Mouse (Mus musculus) testis, adult 2 months (tissue): ENCODE data around the gene Ptpn23. TPM values are rescaled to one million over a fixed set of nuclear protein-coding genes. Genes with fewer than 3 reads are reported as not detected.

Experiments
- H3K27ac ChIP-seq: fragments of 200-500 bp; 2 replicates; pipeline ENCODE4 v1.5.1; 2012; ENCODE audit warnings: low read depth, low read length; ENCODE audit not compliant: control insufficient read depth, insufficient read depth
- H3K27me3 ChIP-seq: fragments of 200-500 bp; 2 replicates; pipeline ENCODE4 v1.6.1; 2012; ENCODE audit warnings: mild to moderate bottlenecking, low read length, moderate library complexity; ENCODE audit not compliant: control insufficient read depth, insufficient read depth
- H3K36me3 ChIP-seq: fragments of 200-500 bp; 2 replicates; pipeline ENCODE4 v1.6.1; 2012; ENCODE audit warnings: mild to moderate bottlenecking, low read length; ENCODE audit not compliant: control insufficient read depth, insufficient read depth
- H3K4me1 ChIP-seq: fragments of 200-500 bp; 2 replicates; pipeline ENCODE4 v1.6.1; 2012; ENCODE audit warnings: low read length; ENCODE audit not compliant: control insufficient read depth, insufficient read depth
- H3K4me3 ChIP-seq: fragments of 200-500 bp; 2 replicates; pipeline ENCODE4 v1.5.1; 2012; ENCODE audit warnings: low read depth, mild to moderate bottlenecking, low read length, moderate library complexity, mixed read lengths; ENCODE audit not compliant: control insufficient read depth
- CTCF ChIP-seq: fragments of 200-500 bp; IDR thresholded peaks from 2 replicates; pipeline ENCODE4 v1.5.1; 2012; ENCODE audit warnings: low read depth, mild to moderate bottlenecking, inconsistent platforms, low read length, moderate library complexity; ENCODE audit not compliant: control insufficient read depth, insufficient read depth, insufficient replicate concordance
- POLR2A ChIP-seq: fragments of 200-500 bp; IDR thresholded peaks from 2 replicates; pipeline ENCODE4 v1.6.1; 2012; ENCODE audit warnings: low read depth, mild to moderate bottlenecking, inconsistent platforms, low read length, moderate library complexity; ENCODE audit not compliant: control insufficient read depth
- polyA plus RNA-seq: library from polyadenylated mRNA; depleted of rRNA; stranded (reverse); fragments of >200 nt; gene quantifications from 2 replicates; pipeline ENCODE4 v1.2.3, GENCODE M21; 2012; rRNA removed

The Ptpn23 gene
- polyA plus RNA-seq, 1 experiment = 32.3 TPM

DNA sequence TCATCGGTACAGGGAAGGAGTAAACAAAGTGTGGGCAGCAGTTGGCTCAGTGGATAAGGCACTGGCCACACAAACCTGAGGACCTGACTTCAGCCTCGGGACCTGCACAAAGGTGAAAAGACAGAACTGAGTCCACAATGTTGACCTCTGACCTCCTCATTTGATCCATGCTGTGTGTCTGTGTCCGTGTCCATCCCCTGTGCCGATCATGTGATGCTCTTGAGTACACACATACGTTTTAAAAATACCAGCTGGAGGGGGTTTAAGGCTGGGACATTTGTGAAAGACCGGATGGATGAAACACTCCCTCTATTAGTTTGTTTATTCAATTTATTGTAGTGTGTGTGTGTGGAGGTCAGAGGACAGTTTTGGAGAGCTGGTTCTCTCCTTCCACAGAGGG, 64.2 kb downstream of the Ptpn23 start:
- Histone ChIP-seq H3K27ac (no peak overlapping the region), H3K4me1 (no peaks in the 10 kb centered on the region), H3K36me3 (no peaks in the 10 kb centered on the region), H3K27me3 (no peaks in the 10 kb centered on the region), H3K4me3 (no peak overlapping the region)
- TF ChIP-seq CTCF (no peak), POLR2A (no peak)

DNA sequence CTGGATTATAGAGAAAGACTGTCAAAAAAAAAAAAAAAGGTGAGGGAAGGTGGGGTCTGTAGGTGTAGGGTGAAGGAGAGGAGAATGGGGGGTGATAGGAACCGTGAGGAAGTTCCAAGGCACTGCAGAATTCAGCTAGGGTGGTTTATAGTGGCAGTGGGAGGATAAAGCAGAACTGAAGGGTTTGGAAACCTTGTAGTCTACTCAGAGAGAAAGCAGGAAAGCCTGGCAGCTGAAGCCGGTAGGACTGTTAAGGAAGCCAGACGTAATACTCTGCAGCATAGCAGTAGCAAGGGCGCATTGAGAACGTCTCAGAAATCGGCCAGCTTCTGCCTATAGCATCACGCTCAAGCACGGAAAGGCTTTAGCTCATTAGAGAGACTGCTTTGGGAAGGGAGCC, 66.0 kb downstream of the Ptpn23 start:
- Histone ChIP-seq H3K4me3 (no peak overlapping the region), H3K27me3 (no peaks in the 10 kb centered on the region), H3K36me3 (no peaks in the 10 kb centered on the region), H3K27ac (no peak overlapping the region), H3K4me1 (no peaks in the 10 kb centered on the region)
- TF ChIP-seq CTCF = no peak
- no peak for TF ChIP-seq POLR2A

DNA sequence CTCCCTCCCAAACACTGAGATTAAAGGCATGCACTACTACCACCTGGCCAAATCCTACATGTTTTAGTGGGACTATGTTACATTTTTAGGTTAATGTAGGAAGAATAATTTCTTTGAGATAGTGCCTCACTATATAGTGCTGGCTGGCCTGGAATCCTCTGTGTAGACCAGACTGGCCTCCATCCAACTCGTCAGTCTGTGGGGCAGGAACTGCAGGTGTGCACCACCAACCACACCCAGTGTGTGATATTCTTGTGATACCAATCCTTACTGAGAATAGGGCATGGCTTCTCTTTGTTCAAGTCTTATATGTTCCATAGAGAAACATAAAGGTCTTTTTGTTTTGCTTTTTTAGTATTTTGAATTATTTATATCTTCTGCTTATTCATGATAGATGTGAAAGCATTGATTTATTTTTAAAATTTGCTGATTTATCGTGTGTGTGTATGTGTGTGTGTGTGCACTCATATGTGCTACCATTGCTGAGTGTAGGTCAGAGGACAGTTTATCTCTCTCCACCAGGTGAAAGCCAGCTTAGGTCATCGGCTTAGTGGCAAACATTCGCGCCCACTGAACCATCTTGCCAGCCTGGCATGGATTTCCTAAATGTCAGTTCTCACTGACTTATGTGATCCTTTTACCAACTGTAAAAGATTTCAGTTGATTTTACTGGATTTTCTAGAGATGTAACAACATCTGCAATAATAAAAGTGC, 67.8 kb downstream of the Ptpn23 start:
- no peaks in the 10 kb centered on the region for H3K36me3 ChIP-seq
- no peak overlapping the region for H3K4me3 ChIP-seq
- H3K4me1 ChIP-seq = no peaks in the 10 kb centered on the region
- no peak overlapping the region for H3K27ac ChIP-seq
- no peaks in the 10 kb centered on the region for H3K27me3 ChIP-seq
- no peak for TF ChIP-seq POLR2A
- no peak for TF ChIP-seq CTCF

Other genes starting within 250 kb of the Ptpn23 start
- 1.6 and 2.0 TPM in 2 replicates for gene Cspg5, start 164.4 kb downstream of the Ptpn23 start, polyA plus RNA-seq
- gene Elp6, start 103.0 kb downstream of the Ptpn23 start, polyA plus RNA-seq = 5.1 TPM in 2 replicates
- gene Scap, start 74.9 kb downstream of the Ptpn23 start, polyA plus RNA-seq = 10.8 and 13.3 TPM in 2 replicates
- gene Ngp, start 11.5 kb upstream of the Ptpn23 start, polyA plus RNA-seq = not detected in 2 replicates
- gene Klhl18, start 68.5 kb upstream of the Ptpn23 start, polyA plus RNA-seq = 11.5 TPM in 2 replicates
- gene Kif9, start 68.7 kb upstream of the Ptpn23 start, polyA plus RNA-seq = 122 and 131 TPM in 2 replicates
- 33.1 and 34.8 TPM in 2 replicates for gene Setd2, start 124.4 kb upstream of the Ptpn23 start, polyA plus RNA-seq
- gene Nradd, start 216.2 kb upstream of the Ptpn23 start, polyA plus RNA-seq = 12.2 and 13.2 TPM in 2 replicates
- 5.4 and 6.1 TPM in 2 replicates for gene Nbeal2, start 245.9 kb upstream of the Ptpn23 start, polyA plus RNA-seq
- 76.5 and 78.9 TPM in 2 replicates for gene Ccdc12, start 248.3 kb upstream of the Ptpn23 start, polyA plus RNA-seq